Mouse (Mus musculus) ES-CJ7 (cell line): ENCODE measurements around the gene Tmem104.

Experiments used
- DNase-seq: peaks from one replicate; pipeline ENCODE4 v3.0.0; 2011; ENCODE audit warnings: low read depth, low spot score

Gene Tmem104

GRCm38 (mm10) chr11:115262954-115263353 lies 75.7 kb downstream of the Tmem104 start:
- DNase-seq = no peak

- no peak for DNase-seq
Observed at GRCm38 (mm10) chr11:115264136-115264861, 77.0 kb downstream of the Tmem104 start.

GRCm38 (mm10) chr11:115264862-115265668 lies 77.8 kb downstream of the Tmem104 start:
- DNase-seq = peak; percentile 58

GRCm38 (mm10) chr11:115265771-115266399 lies 78.6 kb downstream of the Tmem104 start:
- DNase-seq = no peak

- DNase-seq = no peak
Observed at GRCm38 (mm10) chr11:115266400-115266778, 79.1 kb downstream of the Tmem104 start.

GRCm38 (mm10) chr11:115267061-115267883 lies 80.0 kb downstream of the Tmem104 start, which contains the start of gene Grin2c:
Grin2c (minus strand) TSS chr11:115267243.
- DNase-seq = no peak

GRCm38 (mm10) chr11:115267958-115268357 lies 80.7 kb downstream of the Tmem104 start:
- DNase-seq = no peak

- no peak for DNase-seq
Observed at GRCm38 (mm10) chr11:115269330-115270066, 82.2 kb downstream of the Tmem104 start.

GRCm38 (mm10) chr11:115270148-115270861 lies 83.0 kb downstream of the Tmem104 start:
- DNase-seq = peak; percentile 81

GRCm38 (mm10) chr11:115271052-115271451 lies 83.8 kb downstream of the Tmem104 start:
- DNase-seq = no peak

GRCm38 (mm10) chr11:115271481-115271880 lies 84.2 kb downstream of the Tmem104 start:
- no peak for DNase-seq

GRCm38 (mm10) chr11:115272894-115273498 lies 85.7 kb downstream of the Tmem104 start:
- no peak for DNase-seq

- no peak for DNase-seq
Observed at GRCm38 (mm10) chr11:115273735-115274134, 86.4 kb downstream of the Tmem104 start.

GRCm38 (mm10) chr11:115274178-115274577 lies 86.9 kb downstream of the Tmem104 start:
- no peak for DNase-seq

- DNase-seq = no peak
Observed at GRCm38 (mm10) chr11:115274771-115275170, 87.5 kb downstream of the Tmem104 start.

GRCm38 (mm10) chr11:115275509-115275908 lies 88.2 kb downstream of the Tmem104 start:
- no peak for DNase-seq

GRCm38 (mm10) chr11:115275954-115276353 lies 88.7 kb downstream of the Tmem104 start:
- DNase-seq = no peak

- DNase-seq = peak; percentile 100
Observed at GRCm38 (mm10) chr11:115276780-115277603, 89.7 kb downstream of the Tmem104 start, which contains the start of gene Fdxr. Fdxr (minus strand) TSS chr11:115277050.

- DNase-seq = no peak
Observed at GRCm38 (mm10) chr11:115277604-115277975, 90.3 kb downstream of the Tmem104 start.
